Mouse (Mus musculus): ENCODE results near the gene Rtn2. TPM values are rescaled to one million over a fixed set of nuclear protein-coding genes. Genes with fewer than 3 reads are reported as not detected.

The Rtn2 gene
- polyA plus RNA-seq, 1 experiment from 2014 or later = 1.5 TPM

DNA sequence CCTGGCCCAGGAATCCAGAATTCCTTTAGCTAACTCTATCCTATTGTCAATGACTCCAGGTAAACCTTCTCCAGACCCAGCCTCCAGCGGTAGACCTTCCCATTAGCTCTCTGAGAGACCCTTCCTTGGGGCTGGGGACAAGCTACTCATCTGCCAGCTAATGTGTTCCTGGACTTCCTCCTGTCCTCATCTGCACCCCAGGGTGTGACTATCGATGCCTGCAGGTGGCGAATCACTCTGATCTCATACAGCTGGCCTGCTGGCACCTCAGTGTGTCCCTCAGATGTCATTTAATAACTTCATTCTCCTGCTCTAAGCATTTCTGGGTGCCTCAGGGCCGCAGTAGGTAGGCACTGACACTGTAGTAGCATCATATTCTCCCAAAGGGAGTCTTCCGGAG lies 45.4 kb downstream of the Rtn2 start:
- Histone ChIP-seq H3K27ac (ENCODE audit: low read depth) (no peak overlapping the region), H3K36me3 (replicated peaks; ENCODE audit: insufficient read depth, low read length) (no peaks in the 10 kb centered on the region), H3K4me2 (ENCODE audit: low read depth, low read length) (no peak overlapping the region), H3K4me3 (ENCODE audit: low read depth, low read length) (no peak overlapping the region), H3K4me1 (ENCODE audit: insufficient read depth) (peaks cover 25% of the 10 kb centered on the region), H3K9ac (replicated peaks) (no peak overlapping the region), H3K9me3 (ENCODE audit: low read length) (no peaks in the 10 kb centered on the region), H3K27me3 (ENCODE audit: insufficient read depth, low read length) (0 out of 2 replicates have a peak, but pooled peaks cover 4% of the 10 kb centered on the region)
- no peak for DNase-seq
- WGBS (ENCODE audit: insufficient replicate concordance) = 64% methylated on average over 5 of the region's 5 CpGs
- no peak for ATAC-seq
- TF ChIP-seq CTCF (IDR thresholded peaks at IDR 0.05; ENCODE audit: low read depth) = no peak
- TF ChIP-seq EP300 (IDR thresholded peaks at IDR 0.05; ENCODE audit: low read depth) = no peak

DNA sequence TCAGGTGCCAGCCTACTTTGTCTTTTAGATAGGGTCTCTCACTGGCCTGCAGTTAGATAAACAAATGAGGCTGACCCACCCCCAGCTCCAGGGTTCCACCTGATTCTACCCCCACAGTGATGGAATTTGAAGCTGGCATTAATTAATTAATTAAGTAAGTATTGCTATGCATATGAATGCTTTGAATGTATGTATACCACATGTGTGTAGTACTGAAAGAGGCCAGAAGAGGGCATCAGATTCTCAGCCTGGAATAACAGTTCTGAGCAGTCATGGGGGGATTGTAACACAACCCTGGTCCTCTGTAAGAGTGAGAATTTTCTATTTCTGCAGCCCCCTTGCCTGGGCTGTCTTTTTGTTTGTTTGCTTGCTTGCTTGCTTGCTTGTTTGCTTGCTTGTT lies 46.0 kb downstream of the Rtn2 start:
- no peaks in the 10 kb centered on the region for H3K36me3 ChIP-seq (replicated peaks; ENCODE audit: insufficient read depth, low read length)
- H3K9me3 ChIP-seq (ENCODE audit: low read length) = no peaks in the 10 kb centered on the region
- H3K27ac ChIP-seq (ENCODE audit: low read depth) = no peak overlapping the region
- H3K27me3 ChIP-seq (ENCODE audit: insufficient read depth, low read length) = 0 out of 2 replicates have a peak, but pooled peaks cover under 1% of the 10 kb centered on the region
- no peak for ATAC-seq
- TF ChIP-seq CTCF (IDR thresholded peaks at IDR 0.05; ENCODE audit: low read depth) (peak; percentile 49), EP300 (IDR thresholded peaks at IDR 0.05; ENCODE audit: low read depth) (no peak)
- H3K4me3 ChIP-seq (ENCODE audit: low read depth, low read length) = no peak overlapping the region
- no peak overlapping the region for H3K4me2 ChIP-seq (ENCODE audit: low read depth, low read length)
- no peak overlapping the region for H3K9ac ChIP-seq (replicated peaks)
- no peak for DNase-seq
- H3K4me1 ChIP-seq (ENCODE audit: insufficient read depth) = peaks cover 25% of the 10 kb centered on the region

DNA sequence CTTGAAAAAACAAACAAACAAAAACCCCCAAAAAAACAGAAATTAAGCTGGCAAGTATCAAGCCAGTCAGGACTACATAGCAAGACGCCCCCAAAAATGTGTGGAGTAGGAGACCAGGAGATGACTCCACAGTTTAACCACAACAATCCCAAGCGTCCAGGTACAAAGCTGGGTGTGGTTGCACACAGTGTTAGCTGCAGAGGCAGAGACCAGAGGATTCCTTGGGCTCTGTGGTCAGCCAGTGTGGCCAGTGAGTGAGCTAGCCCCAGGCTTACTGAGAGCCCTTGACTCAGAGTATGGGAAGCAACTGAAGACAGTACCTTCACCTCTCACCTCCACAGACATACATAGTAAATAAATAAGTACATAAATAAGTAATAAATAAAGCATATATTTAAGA lies 49.5 kb downstream of the Rtn2 start:
- Histone ChIP-seq H3K9ac (replicated peaks) (no peak overlapping the region), H3K4me2 (ENCODE audit: low read depth, low read length) (no peak overlapping the region), H3K9me3 (ENCODE audit: low read length) (no peaks in the 10 kb centered on the region), H3K4me3 (ENCODE audit: low read depth, low read length) (no peak overlapping the region), H3K4me1 (ENCODE audit: insufficient read depth) (peaks cover 18% of the 10 kb centered on the region), H3K27me3 (ENCODE audit: insufficient read depth, low read length) (no peaks in the 10 kb centered on the region), H3K27ac (ENCODE audit: low read depth) (no peak overlapping the region), H3K36me3 (replicated peaks; ENCODE audit: insufficient read depth, low read length) (no peaks in the 10 kb centered on the region)
- DNase-seq = no peak
- TF ChIP-seq CTCF (IDR thresholded peaks at IDR 0.05; ENCODE audit: low read depth) (no peak), EP300 (IDR thresholded peaks at IDR 0.05; ENCODE audit: low read depth) (no peak)
- ATAC-seq = no peak
- WGBS (ENCODE audit: insufficient replicate concordance) = 39% methylated on average over 2 of the region's 2 CpGs

DNA sequence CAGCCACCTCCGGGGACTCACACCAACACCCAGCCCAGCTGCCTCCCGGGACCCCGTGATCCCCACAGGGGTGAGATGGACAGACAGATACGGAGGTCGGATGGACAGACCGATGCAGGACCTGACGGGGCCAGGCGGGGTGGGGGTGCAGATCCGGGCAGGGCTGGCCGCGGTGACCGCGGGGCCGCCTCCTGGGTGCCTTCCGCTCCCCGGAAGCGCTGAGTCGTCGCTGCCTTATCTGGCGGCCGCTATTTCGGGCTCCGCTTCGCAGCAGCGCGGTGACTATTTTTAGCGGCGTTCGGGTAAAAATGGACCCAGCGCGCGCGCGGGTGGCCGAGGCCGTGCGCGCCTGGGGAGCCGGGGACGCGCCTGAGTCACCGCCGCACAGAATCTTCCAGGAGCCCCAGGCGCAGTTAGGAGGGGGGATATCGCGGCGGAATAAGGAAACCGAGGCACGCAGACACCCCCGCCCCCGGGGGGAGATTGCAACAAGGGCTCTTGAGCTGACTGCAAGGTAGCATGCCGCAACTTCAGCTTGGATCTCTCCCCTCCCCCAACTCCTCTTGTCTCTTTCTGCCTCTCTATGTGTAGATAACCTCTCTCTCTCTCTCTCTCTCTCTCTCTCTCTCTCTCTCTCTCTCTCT lies 50.4 kb downstream of the Rtn2 start:
- peak overlapping the region; percentile 41; the same call in 1 of the 2 replicates for H3K27ac ChIP-seq (ENCODE audit: low read depth)
- peak overlapping the region; percentile 54 for H3K4me3 ChIP-seq (ENCODE audit: low read depth, low read length)
- WGBS (ENCODE audit: insufficient replicate concordance) = 0% methylated on average over 47 of the region's 52 CpGs
- H3K4me1 ChIP-seq (ENCODE audit: insufficient read depth) = peaks cover 9% of the 10 kb centered on the region
- H3K4me2 ChIP-seq (ENCODE audit: low read depth, low read length) = peak overlapping the region; percentile 73
- peak; percentile 71 for ATAC-seq
- H3K36me3 ChIP-seq (replicated peaks; ENCODE audit: insufficient read depth, low read length) = no peaks in the 10 kb centered on the region
- TF ChIP-seq CTCF (IDR thresholded peaks at IDR 0.05; ENCODE audit: low read depth) (no peak), EP300 (IDR thresholded peaks at IDR 0.05; ENCODE audit: low read depth) (no peak)
- no peaks in the 10 kb centered on the region for H3K9me3 ChIP-seq (ENCODE audit: low read length)
- DNase-seq = peak; percentile 76
- H3K9ac ChIP-seq (replicated peaks) = peak overlapping the region; percentile 61
- H3K27me3 ChIP-seq (ENCODE audit: insufficient read depth, low read length) = no peaks in the 10 kb centered on the region

DNA sequence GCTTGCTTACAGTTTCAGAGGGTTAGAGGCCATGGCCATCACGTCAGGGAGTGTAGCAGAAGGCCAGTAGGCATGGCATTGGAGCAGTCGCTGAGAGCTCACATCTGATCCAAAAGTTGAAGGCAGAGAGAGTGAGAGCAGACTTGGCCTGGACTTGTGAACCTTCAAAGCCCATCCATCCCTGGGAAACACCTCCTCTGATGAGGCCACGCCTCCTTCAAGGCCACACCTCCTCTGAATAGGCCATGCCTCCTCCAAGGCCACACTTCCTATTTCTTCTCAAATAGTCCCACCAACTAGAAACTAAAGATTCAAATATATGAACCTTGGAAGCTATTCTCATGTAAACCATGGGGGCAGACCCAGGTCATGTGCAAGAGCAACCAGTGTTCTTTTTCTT lies 53.2 kb downstream of the Rtn2 start:
- TF ChIP-seq CTCF (IDR thresholded peaks at IDR 0.05; ENCODE audit: low read depth) (no peak), EP300 (IDR thresholded peaks at IDR 0.05; ENCODE audit: low read depth) (no peak)
- WGBS (ENCODE audit: insufficient replicate concordance) = 38% methylated on average over 3 of the region's 3 CpGs
- no peak overlapping the region for H3K4me2 ChIP-seq (ENCODE audit: low read depth, low read length)
- H3K27ac ChIP-seq (ENCODE audit: low read depth) = no peak overlapping the region
- no peaks in the 10 kb centered on the region for H3K36me3 ChIP-seq (replicated peaks; ENCODE audit: insufficient read depth, low read length)
- H3K4me3 ChIP-seq (ENCODE audit: low read depth, low read length) = no peak overlapping the region
- ATAC-seq = 0 out of 2 replicates have a peak, but pooled peaks have one; percentile 43
- no peaks in the 10 kb centered on the region for H3K9me3 ChIP-seq (ENCODE audit: low read length)
- DNase-seq = no peak
- peaks cover 8% of the 10 kb centered on the region for H3K4me1 ChIP-seq (ENCODE audit: insufficient read depth)
- no peaks in the 10 kb centered on the region for H3K27me3 ChIP-seq (ENCODE audit: insufficient read depth, low read length)
- H3K9ac ChIP-seq (replicated peaks) = no peak overlapping the region

DNA sequence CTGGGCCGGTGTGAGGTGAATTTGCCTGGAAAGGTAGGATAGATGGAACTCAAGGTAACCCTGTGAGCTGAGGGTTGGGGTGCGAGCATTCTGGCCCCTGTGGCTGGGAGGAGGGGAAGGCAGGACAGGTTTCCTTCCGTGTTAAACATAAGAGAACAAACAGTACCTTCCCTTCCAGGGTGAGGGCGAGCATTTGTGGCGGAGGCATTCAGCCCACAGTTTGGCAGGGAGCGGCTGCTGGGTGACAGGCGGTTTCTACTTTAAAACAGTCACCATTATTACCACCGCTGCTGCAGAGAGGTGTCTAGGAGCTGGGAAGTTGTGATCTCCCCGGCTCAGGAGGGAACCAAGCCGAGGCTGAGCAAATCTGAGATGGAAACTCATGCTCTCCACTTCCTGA lies 54.7 kb downstream of the Rtn2 start:
- H3K4me1 ChIP-seq (ENCODE audit: insufficient read depth) = peaks cover 12% of the 10 kb centered on the region
- no peak overlapping the region for H3K4me2 ChIP-seq (ENCODE audit: low read depth, low read length)
- DNase-seq (no peak), ATAC-seq (no peak)
- H3K27ac ChIP-seq (ENCODE audit: low read depth) = no peak overlapping the region
- H3K27me3 ChIP-seq (ENCODE audit: insufficient read depth, low read length) = peaks cover 14% of the 10 kb centered on the region
- no peaks in the 10 kb centered on the region for H3K36me3 ChIP-seq (replicated peaks; ENCODE audit: insufficient read depth, low read length)
- no peak overlapping the region for H3K9ac ChIP-seq (replicated peaks)
- H3K9me3 ChIP-seq (ENCODE audit: low read length) = no peaks in the 10 kb centered on the region
- TF ChIP-seq EP300 (IDR thresholded peaks at IDR 0.05; ENCODE audit: low read depth) (no peak), CTCF (IDR thresholded peaks at IDR 0.05; ENCODE audit: low read depth) (no peak)
- no peak overlapping the region for H3K4me3 ChIP-seq (ENCODE audit: low read depth, low read length)
- WGBS (ENCODE audit: insufficient replicate concordance) = 55% methylated on average over 10 of the region's 10 CpGs

Data from liver, postnatal 0 days (tissue).